Mouse (Mus musculus) kidney, postnatal 0 days (tissue): Measurements from ENCODE around the gene Usp29. TPM values are rescaled to one million over a fixed set of nuclear protein-coding genes. Genes with fewer than 3 reads are reported as not detected.

ENCODE experiments used
- ATAC-seq: fragments of 200-750 bp; cut with Nextera tagmentation; replicated peaks from 2 replicates; pipeline ENCODE4 v1.8.0; 2017; ENCODE audit warnings: low read depth, moderate number of reproducible peaks, moderate TSS enrichment, moderate library complexity; ENCODE audit not compliant: low FRiP score
- DNase-seq: peaks from one replicate; pipeline ENCODE4 v3.0.0-alpha.2; 2016; ENCODE audit warnings: low spot score
- H3K27ac ChIP-seq: fragments of 300-500 bp; sonication (generic); 2 replicates; pipeline ENCODE4 v1.5.1; 2014; ENCODE audit warnings: mild to moderate bottlenecking
- H3K27me3 ChIP-seq: fragments of 300-500 bp; sonication (generic); 2 replicates; pipeline ENCODE4 v1.6.1; 2014; ENCODE audit warnings: low read length, mixed read lengths; ENCODE audit not compliant: insufficient read depth
- H3K36me3 ChIP-seq: fragments of 300-500 bp; sonication (generic); 2 replicates; pipeline ENCODE4 v1.6.1; 2014; ENCODE audit warnings: low read length, mixed read lengths; ENCODE audit not compliant: insufficient read depth
- H3K4me1 ChIP-seq: fragments of 300-500 bp; sonication (generic); replicated peaks from 2 replicates; pipeline ENCODE4 v1.6.1; 2014; ENCODE audit warnings: antibody characterized with exemption, low read length, mixed read lengths; ENCODE audit not compliant: insufficient read depth
- H3K4me2 ChIP-seq: fragments of 300-500 bp; sonication (generic); 2 replicates; pipeline ENCODE4 v1.6.1; 2014; ENCODE audit warnings: mild to moderate bottlenecking, low read length, moderate library complexity, mixed read lengths
- H3K4me3 ChIP-seq: fragments of 300-500 bp; sonication (generic); replicated peaks from 2 replicates; pipeline ENCODE4 v1.5.1; 2014; ENCODE audit warnings: low read depth, low read length
- H3K9ac ChIP-seq: fragments of 300-500 bp; sonication (generic); 2 replicates; pipeline ENCODE4 v1.6.1; 2014; ENCODE audit warnings: low read depth, low read length
- H3K9me3 ChIP-seq: fragments of 300-500 bp; sonication (generic); replicated peaks from 2 replicates; pipeline ENCODE4 v1.6.1; 2016; ENCODE audit warnings: low read length, inconsistent platforms, mixed read lengths
- CTCF ChIP-seq: IDR thresholded peaks from 2 replicates; pipeline ENCODE4 v1.5.1; 2016; ENCODE audit warnings: antibody characterized with exemption, low read depth, mild to moderate bottlenecking, moderate library complexity
- WGBS: fragments of 180-500 bp; shearing (Covaris S2); extraction: QIAGEN DNeasy Blood & Tissue Kit; methylation state at CpG from one replicate; pipeline ENCODE4 v1.1.7; 2014; 5-methylcytosine and 5-hydroxymethylcytosine counted together
- polyA plus RNA-seq: library from polyadenylated mRNA; unstranded; fragments of >200 nt; fragmentation: Nextera tagmentation; extraction: Ambion mirVana; gene quantifications from 2 replicates; pipeline ENCODE4 v1.2.1, GENCODE M21; 2015

The Usp29 gene
- polyA plus RNA-seq, 1 experiment from 2014 or later = 1.7 TPM

DNA sequence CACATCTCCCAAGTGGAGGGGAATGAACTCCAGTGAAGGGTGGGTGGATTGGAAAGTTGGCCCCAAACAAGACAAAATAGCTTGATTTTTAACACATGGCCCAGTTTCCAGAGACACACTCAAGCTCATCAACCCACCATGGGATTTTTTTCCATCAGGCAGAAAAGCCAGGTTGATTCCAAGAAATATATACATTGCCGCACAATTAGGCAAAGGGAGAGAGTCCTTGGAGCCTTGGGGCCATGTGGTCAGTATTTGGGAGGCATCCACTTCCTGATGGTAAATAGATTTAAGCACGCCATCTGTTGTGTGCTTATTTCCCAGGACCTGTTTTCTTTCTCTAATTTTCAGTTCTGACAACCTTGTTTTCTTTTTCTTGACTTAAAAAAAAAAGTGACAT is 57.7 kb downstream of the Usp29 start:
- Histone ChIP-seq H3K27me3 (no peaks in the 10 kb centered on the region), H3K4me1 (peaks cover 9% of the 10 kb centered on the region), H3K4me3 (no peak overlapping the region), H3K27ac (no peak overlapping the region), H3K4me2 (no peak overlapping the region), H3K36me3 (no peaks in the 10 kb centered on the region), H3K9ac (no peak overlapping the region), H3K9me3 (no peaks in the 10 kb centered on the region)
- no peak for ATAC-seq
- TF ChIP-seq CTCF = no peak
- no peak for DNase-seq
- WGBS = 74% methylated on average over 2 of the region's 2 CpGs

DNA sequence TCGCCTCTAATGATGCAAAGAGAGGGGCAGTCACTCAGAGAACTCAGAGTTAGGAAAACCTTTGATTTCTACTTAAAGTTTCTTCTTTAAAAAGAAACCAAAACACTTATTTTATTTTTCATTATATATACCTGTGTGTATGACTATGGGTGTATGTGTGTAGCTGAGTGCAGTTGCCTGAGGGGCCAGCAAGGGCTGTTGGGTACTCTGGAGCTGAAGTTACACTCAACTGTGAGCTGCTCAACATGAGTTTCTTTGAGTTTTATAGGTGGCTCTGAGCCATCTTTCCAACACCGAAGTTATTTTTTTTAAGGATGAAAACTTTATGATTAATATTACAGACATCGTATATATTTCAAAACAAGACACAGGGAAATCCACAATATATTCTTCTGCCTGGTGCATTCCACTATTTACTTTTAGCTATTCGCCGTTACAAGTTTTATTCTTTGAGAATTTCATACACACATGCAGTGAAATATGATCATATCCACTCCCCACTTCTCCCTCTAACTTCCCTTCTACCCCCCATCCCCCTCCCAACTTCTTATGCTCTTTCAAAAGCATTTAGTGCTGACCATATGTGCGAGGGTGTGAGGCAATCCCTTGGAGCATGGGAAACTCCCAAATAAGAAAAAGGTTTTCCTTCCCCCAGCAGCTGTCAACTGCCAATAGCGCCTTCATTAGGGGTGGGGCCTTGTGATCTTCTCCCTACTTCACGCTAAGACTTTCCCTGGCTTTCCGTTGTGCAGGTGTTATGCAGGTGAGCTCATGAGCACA is 61.1 kb downstream of the Usp29 start:
- no peak overlapping the region for H3K9ac ChIP-seq
- H3K27ac ChIP-seq = no peak overlapping the region
- 85% methylated on average over 9 of the region's 9 CpGs for WGBS
- H3K27me3 ChIP-seq = no peaks in the 10 kb centered on the region
- H3K4me2 ChIP-seq = no peak overlapping the region
- H3K9me3 ChIP-seq = no peaks in the 10 kb centered on the region
- H3K4me1 ChIP-seq = no peaks in the 10 kb centered on the region
- ATAC-seq (no peak), DNase-seq (no peak)
- H3K36me3 ChIP-seq = no peaks in the 10 kb centered on the region
- no peak for TF ChIP-seq CTCF
- no peak overlapping the region for H3K4me3 ChIP-seq

DNA sequence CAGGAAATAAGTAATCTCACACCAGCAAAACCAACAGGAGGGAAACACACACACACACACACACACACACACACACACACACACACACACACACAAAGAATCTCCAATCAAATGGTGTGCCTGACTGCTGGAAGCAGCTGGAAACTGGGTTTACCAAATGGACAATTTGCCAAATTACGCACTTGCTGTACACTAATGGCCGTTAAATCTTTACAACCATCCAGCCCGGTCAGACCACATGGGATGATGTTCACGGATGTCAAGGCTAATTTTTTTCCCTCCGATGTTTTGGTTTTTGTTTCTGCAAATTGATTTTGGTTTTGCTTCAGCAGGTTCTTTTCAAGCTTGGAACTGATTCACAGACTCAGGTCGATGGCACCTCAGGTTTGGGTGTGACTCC is 62.9 kb downstream of the Usp29 start:
- Histone ChIP-seq H3K27me3 (no peaks in the 10 kb centered on the region), H3K27ac (no peak overlapping the region), H3K9ac (no peak overlapping the region), H3K36me3 (no peaks in the 10 kb centered on the region), H3K4me1 (no peaks in the 10 kb centered on the region), H3K9me3 (no peaks in the 10 kb centered on the region), H3K4me2 (no peak overlapping the region), H3K4me3 (no peak overlapping the region)
- DNase-seq (no peak), ATAC-seq (no peak)
- TF ChIP-seq CTCF = no peak
- WGBS = 82% methylated on average over 6 of the region's 6 CpGs

DNA sequence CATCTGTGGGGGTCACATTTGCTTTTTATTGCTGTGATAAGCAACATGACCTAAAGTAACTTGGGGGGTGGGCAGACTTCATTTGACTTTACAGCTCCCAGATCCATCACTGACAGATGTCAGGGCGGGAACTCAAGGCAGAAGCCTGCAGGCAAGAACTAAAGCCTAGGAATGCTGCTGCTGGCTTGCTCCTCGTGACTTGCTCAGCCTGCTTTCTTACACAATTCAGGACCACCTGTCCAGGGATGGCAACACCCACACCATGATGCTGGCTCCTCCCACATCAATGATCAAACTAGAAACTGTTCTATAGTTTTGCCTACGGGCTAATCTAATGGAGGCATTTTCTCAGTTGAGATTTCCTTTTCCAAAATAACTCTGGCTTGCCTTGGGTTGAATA is 63.4 kb downstream of the Usp29 start:
- DNase-seq (no peak), ATAC-seq (no peak)
- H3K27ac ChIP-seq = no peak overlapping the region
- H3K27me3 ChIP-seq = no peaks in the 10 kb centered on the region
- no peaks in the 10 kb centered on the region for H3K9me3 ChIP-seq
- H3K4me2 ChIP-seq = no peak overlapping the region
- no peak overlapping the region for H3K9ac ChIP-seq
- H3K36me3 ChIP-seq = no peaks in the 10 kb centered on the region
- WGBS = 90% methylated on average over 3 of the region's 3 CpGs
- no peak for TF ChIP-seq CTCF
- H3K4me1 ChIP-seq = no peaks in the 10 kb centered on the region
- no peak overlapping the region for H3K4me3 ChIP-seq

DNA sequence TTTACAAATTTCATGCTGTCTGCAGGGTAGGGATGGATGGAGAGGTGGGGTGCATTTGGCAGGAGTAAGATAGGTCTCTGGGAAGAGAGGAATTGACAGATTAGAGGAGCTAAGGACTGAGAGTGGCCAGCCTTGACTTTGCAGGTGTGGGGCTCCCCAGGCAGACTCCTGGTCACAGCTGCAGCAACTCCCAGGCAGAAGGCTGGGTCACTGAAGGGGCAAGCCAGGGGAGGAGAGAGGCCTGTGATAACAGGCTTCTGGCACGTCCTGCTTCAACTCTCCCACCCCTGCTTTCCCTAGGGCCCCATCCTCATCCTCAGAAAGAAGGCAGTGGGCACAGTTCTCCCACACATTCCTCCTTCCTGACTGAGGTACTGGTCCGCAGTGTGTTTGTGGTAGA is 67.0 kb downstream of the Usp29 start:
- H3K27ac ChIP-seq = no peak overlapping the region
- H3K4me2 ChIP-seq = no peak overlapping the region
- H3K4me1 ChIP-seq = no peaks in the 10 kb centered on the region; the same call in 1 of the 2 replicates
- no peak overlapping the region for H3K4me3 ChIP-seq
- no peaks in the 10 kb centered on the region for H3K27me3 ChIP-seq
- H3K9ac ChIP-seq = no peak overlapping the region
- 30% methylated on average over 2 of the region's 2 CpGs for WGBS
- peak; percentile 45; the same call in 1 of the 2 replicates for ATAC-seq
- no peak for DNase-seq
- no peaks in the 10 kb centered on the region for H3K9me3 ChIP-seq
- no peaks in the 10 kb centered on the region for H3K36me3 ChIP-seq
- TF ChIP-seq CTCF = no peak

DNA sequence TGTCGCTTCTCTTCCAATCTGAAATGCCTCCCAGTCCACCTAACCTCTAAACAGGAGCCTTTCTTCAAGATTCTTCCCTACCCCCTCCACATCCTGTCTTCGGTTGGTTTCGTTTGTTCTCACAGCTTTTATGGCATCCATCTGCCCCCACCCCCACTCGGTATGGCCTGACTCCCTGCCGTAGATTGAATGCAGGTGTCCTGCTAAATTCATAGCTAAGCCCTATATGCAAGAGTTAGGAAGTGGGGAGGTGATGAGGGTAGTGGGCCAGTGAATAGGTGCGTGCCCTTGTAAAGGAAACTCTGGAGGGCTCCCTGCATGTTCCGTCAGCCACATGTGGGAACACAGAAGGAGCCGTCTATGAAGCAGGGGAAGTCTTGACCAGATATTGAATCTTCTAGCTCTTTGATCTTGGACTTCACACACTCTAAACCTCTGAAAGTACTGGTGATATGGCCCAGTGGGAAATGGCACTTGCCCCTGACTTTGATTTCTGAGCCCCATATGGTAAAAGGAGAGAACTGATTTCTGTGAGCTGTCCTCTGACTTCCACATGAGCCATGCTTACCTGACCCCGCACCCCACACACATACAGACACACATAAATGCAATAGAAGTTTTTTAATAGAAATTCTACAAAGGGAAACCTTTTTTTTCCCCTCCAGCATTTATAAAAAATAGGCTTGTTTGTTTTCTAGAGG is 68.9 kb downstream of the Usp29 start:
- no peak for DNase-seq
- no peak for ATAC-seq
- Histone ChIP-seq H3K9me3 (no peaks in the 10 kb centered on the region), H3K27ac (no peak overlapping the region), H3K4me2 (no peak overlapping the region), H3K9ac (no peak overlapping the region), H3K4me1 (no peaks in the 10 kb centered on the region; the same call in 1 of the 2 replicates), H3K36me3 (no peaks in the 10 kb centered on the region), H3K27me3 (no peaks in the 10 kb centered on the region), H3K4me3 (no peak overlapping the region)
- 40% methylated on average over 9 of the region's 9 CpGs for WGBS
- TF ChIP-seq CTCF = no peak
